Mouse (Mus musculus) limb, embryonic 15.5 days (tissue): ENCODE data around the gene Runx3. TPM values are rescaled to one million over a fixed set of nuclear protein-coding genes. Genes with fewer than 3 reads are reported as not detected.

Experiments used
- ATAC-seq: fragments of 200-750 bp; cut with Nextera tagmentation; 2 replicates; pipeline ENCODE4 v1.8.0; 2017; ENCODE audit warnings: low read depth, moderate TSS enrichment; ENCODE audit not compliant: insufficient number of reproducible peaks, low FRiP score, low TSS enrichment
- H3K27ac ChIP-seq: fragments of 300-500 bp; sonication (generic); 2 replicates; pipeline ENCODE4 v1.5.1; 2015; ENCODE audit warnings: moderate library complexity, mild to moderate bottlenecking, inconsistent platforms
- H3K27me3 ChIP-seq: fragments of 300-500 bp; sonication (generic); 2 replicates; pipeline ENCODE4 v1.6.1; 2015; ENCODE audit warnings: inconsistent platforms
- H3K36me3 ChIP-seq: fragments of 300-500 bp; sonication (generic); 2 replicates; pipeline ENCODE4 v1.6.1; 2015; ENCODE audit warnings: inconsistent platforms
- H3K4me1 ChIP-seq: fragments of 300-500 bp; sonication (generic); 2 replicates; pipeline ENCODE4 v1.6.1; 2015; ENCODE audit warnings: inconsistent platforms
- H3K4me2 ChIP-seq: fragments of 300-500 bp; sonication (generic); 2 replicates; pipeline ENCODE4 v1.6.1; 2015; ENCODE audit warnings: mild to moderate bottlenecking, inconsistent platforms
- H3K4me3 ChIP-seq: fragments of 300-500 bp; sonication (generic); 2 replicates; pipeline ENCODE4 v1.5.1; 2015; ENCODE audit warnings: mild to moderate bottlenecking, inconsistent platforms
- H3K9ac ChIP-seq: fragments of 300-500 bp; sonication (generic); 2 replicates; pipeline ENCODE4 v1.6.1; 2015; ENCODE audit warnings: inconsistent platforms
- H3K9me3 ChIP-seq: fragments of 300-500 bp; sonication (generic); 2 replicates; pipeline ENCODE4 v1.6.1; 2016; ENCODE audit warnings: inconsistent platforms
- WGBS: fragments of 180-500 bp; shearing (Covaris S2); methylation state at CpG from one replicate; pipeline ENCODE4 v1.1.7; 2015; 5-methylcytosine and 5-hydroxymethylcytosine counted together
- polyA plus RNA-seq: library from polyadenylated mRNA; unstranded; fragments of >200 nt; fragmentation: Nextera tagmentation; extraction: Ambion mirVana; gene quantifications from 2 replicates; pipeline ENCODE4 v1.2.1, GENCODE M21; 2015

Gene Runx3
- polyA plus RNA-seq, 1 experiment from 2014 or later, result 4.6 TPM

DNA sequence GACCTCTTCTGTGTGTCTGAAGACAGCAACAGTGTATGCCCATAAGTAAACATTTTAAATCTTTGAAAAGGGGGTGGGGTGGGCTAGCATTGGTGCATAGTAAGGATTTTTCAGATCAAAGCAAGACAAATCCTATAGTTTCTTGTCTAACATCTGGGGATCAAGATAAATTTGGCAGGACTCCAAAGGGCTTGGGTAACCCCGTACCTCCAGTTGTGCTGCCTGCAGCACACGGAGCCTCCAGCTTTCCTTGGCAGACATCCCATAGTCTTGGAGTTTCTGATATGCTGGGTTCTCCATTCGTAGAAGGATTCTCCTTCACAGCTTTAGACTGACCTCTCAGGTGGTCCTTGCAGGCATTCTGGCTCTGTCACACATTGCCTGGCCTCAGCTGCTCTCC lies 27.6 kb upstream of the Runx3 start:
- no peak overlapping the region for H3K4me3 ChIP-seq
- H3K9ac ChIP-seq, result no peak overlapping the region
- no peaks in the 10 kb centered on the region for H3K36me3 ChIP-seq
- no peak overlapping the region for H3K27ac ChIP-seq
- no peak overlapping the region for H3K4me2 ChIP-seq
- H3K27me3 ChIP-seq, result 0 out of 2 replicates have a peak, but pooled peaks cover 4% of the 10 kb centered on the region
- ATAC-seq, result no peak
- no peaks in the 10 kb centered on the region for H3K9me3 ChIP-seq
- peaks cover 17% of the 10 kb centered on the region for H3K4me1 ChIP-seq
- 8% methylated on average over 3 of the region's 3 CpGs for WGBS

GRCm38 (mm10) chr4:135095693-135096092 lies 24.8 kb upstream of the Runx3 start:
- Histone ChIP-seq H3K4me2 (no peak overlapping the region), H3K4me3 (no peak overlapping the region), H3K36me3 (no peaks in the 10 kb centered on the region), H3K9ac (no peak overlapping the region), H3K27me3 (no peaks in the 10 kb centered on the region), H3K27ac (no peak overlapping the region), H3K4me1 (peaks cover 8% of the 10 kb centered on the region; the same call in 1 of the 2 replicates), H3K9me3 (no peaks in the 10 kb centered on the region)
- 61% methylated on average over 8 of the region's 8 CpGs for WGBS
- ATAC-seq, result no peak

DNA sequence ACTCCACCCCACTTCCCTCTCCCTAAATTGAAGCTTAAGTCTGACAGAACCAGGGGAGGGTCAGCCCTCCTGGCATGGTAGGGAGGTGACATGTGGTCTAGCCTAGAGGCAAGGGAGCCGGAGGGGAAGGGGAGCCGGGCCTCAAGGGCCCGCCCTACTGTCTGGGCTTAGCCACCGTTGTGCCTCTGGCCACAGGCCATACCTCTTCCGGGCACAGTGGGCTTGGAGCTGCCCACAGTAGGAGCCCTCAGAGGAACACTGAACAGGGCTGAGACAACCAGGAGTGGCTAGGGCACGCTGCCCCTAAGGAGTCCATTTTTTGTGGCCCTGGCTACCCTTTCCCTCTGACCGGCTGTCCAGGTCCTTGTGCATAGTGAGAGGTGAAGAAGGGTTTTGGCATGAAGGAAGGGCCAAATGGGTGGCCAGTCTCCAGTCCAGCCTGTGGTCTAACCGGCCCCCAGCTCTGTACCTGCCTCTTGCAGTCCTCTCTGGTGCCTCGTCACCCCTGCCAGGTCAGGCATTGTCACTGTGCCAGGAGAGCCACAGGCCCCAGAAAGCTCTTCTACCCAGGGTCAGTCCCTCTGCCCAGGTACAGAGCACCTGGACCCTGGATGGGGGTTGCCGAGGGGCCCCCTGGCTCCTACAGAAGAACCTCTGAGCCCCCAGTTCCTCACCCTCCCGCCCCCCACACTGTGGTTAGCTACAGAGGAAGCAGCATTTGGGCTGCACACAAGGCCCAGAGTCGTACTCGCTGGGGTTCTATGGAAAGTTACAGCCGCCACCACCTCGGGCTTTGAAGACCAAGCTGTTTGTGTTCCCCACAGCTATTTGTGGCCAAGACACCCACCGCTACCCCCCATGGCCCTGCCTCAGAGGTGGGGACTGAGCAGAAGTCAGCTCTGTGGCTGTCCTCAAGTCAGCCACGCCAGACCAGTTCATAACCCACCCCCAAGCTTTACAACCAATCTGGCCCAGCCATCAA lies 22.3 kb upstream of the Runx3 start:
- ATAC-seq, result no peak
- Histone ChIP-seq H3K27ac (no peak overlapping the region), H3K9me3 (no peaks in the 10 kb centered on the region), H3K27me3 (no peaks in the 10 kb centered on the region), H3K36me3 (no peaks in the 10 kb centered on the region), H3K4me3 (no peak overlapping the region), H3K4me1 (peaks cover 2% of the 10 kb centered on the region; the same call in 1 of the 2 replicates), H3K4me2 (no peak overlapping the region), H3K9ac (no peak overlapping the region)
- WGBS, result 78% methylated on average over 17 of the region's 17 CpGs

DNA sequence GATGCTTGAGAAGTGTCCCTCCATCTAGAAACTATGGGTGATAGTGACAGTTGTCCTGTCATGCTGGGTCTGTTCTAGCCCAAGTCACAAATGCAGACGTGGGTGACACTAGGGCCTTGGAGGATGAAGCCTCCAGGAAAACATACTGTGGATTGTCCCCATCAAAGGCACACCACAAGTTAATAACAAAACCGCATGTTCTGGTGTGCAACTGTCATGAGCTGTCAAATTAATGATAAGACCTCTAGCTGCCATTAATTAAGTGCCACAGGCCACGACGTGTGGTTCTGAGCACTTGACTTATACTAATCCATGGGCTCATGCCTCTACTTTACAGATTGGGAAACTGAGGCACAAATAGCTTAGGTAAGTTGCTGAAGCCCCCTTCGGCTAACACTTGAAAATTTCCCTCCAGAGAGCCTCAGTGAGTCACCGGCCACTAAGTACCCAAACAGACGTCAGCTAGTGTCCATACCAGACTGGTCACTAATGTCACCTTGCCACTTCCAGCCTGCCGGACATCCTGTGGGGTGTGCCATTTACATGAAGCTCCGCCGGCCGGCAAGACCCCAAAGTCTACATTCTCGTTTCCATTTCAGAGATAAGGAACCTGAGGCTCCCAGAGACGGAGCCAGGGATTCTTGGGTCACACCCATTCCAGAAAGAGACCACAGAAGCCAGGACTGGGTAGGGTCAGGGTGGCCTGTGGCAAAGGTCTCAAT lies 18.3 kb upstream of the Runx3 start:
- no peaks in the 10 kb centered on the region for H3K36me3 ChIP-seq
- no peak overlapping the region for H3K4me2 ChIP-seq
- no peak overlapping the region for H3K27ac ChIP-seq
- no peak overlapping the region for H3K4me3 ChIP-seq
- no peak overlapping the region for H3K9ac ChIP-seq
- ATAC-seq, result no peak
- H3K4me1 ChIP-seq, result 0 out of 2 replicates have a peak, but pooled peaks cover 4% of the 10 kb centered on the region
- H3K27me3 ChIP-seq, result no peaks in the 10 kb centered on the region
- WGBS, result 76% methylated on average over 13 of the region's 13 CpGs
- no peaks in the 10 kb centered on the region for H3K9me3 ChIP-seq

DNA sequence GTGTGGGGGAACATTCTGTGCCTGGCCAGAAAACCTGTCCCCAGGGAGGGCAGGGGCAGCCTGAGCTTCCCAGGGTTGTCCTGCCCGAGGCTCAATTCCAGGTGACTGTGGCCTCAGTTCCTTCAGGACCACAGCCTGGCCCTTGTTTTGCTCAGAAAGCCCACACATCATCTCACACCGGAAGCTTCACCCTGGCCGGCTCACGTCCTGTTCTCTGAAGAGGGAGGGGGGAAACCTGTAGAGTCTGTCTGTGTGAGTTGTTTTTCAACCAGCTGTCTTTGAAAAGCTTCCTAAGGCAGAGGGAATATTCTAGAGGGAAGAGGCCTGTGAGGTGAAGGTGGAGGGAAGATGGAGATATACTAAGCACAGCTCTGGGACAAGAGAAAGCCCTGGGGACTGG lies 17.7 kb upstream of the Runx3 start:
- H3K4me2 ChIP-seq, result no peak overlapping the region
- 0 out of 2 replicates have a peak, but pooled peaks cover 4% of the 10 kb centered on the region for H3K4me1 ChIP-seq
- no peaks in the 10 kb centered on the region for H3K36me3 ChIP-seq
- no peaks in the 10 kb centered on the region for H3K9me3 ChIP-seq
- WGBS, result 23% methylated on average over 4 of the region's 4 CpGs
- no peak overlapping the region for H3K27ac ChIP-seq
- ATAC-seq, result no peak
- no peak overlapping the region for H3K4me3 ChIP-seq
- no peak overlapping the region for H3K9ac ChIP-seq
- H3K27me3 ChIP-seq, result no peaks in the 10 kb centered on the region

GRCm38 (mm10) chr4:135103800-135104199 lies 16.7 kb upstream of the Runx3 start:
- 51% methylated on average over 5 of the region's 5 CpGs for WGBS
- Histone ChIP-seq H3K4me2 (no peak overlapping the region), H3K27me3 (no peaks in the 10 kb centered on the region), H3K4me1 (0 out of 2 replicates have a peak, but pooled peaks cover 4% of the 10 kb centered on the region), H3K9me3 (no peaks in the 10 kb centered on the region), H3K36me3 (no peaks in the 10 kb centered on the region), H3K4me3 (no peak overlapping the region), H3K27ac (no peak overlapping the region), H3K9ac (no peak overlapping the region)
- ATAC-seq, result no peak

DNA sequence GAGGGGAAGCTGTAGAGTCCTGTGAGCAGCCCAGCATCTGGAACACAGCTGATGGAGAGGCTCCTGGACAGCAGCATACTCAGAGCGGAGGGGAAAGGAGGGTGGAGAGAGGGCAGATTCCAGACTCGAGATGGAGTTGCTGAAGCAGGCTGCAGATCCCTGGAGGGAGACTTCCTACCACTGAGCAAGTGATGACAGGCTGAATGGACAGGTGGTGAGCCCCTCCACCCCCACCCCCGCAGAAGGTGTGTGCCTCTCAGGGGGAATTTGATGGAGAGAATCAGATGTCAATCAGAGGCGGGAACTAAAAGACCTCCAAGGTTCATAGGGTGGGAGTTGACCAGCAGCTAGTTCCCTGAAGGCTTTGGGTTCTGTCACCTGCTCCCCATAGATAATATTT lies 13.5 kb upstream of the Runx3 start:
- Histone ChIP-seq H3K4me3 (no peak overlapping the region), H3K4me2 (no peak overlapping the region), H3K27me3 (peaks cover 5% of the 10 kb centered on the region; the same call in 1 of the 2 replicates), H3K36me3 (no peaks in the 10 kb centered on the region), H3K4me1 (0 out of 2 replicates have a peak, but pooled peaks cover 4% of the 10 kb centered on the region), H3K9me3 (peaks cover 2% of the 10 kb centered on the region; the same call in 1 of the 2 replicates), H3K9ac (no peak overlapping the region), H3K27ac (no peak overlapping the region)
- WGBS, result 34% methylated on average over 4 of the region's 4 CpGs
- ATAC-seq, result no peak

DNA sequence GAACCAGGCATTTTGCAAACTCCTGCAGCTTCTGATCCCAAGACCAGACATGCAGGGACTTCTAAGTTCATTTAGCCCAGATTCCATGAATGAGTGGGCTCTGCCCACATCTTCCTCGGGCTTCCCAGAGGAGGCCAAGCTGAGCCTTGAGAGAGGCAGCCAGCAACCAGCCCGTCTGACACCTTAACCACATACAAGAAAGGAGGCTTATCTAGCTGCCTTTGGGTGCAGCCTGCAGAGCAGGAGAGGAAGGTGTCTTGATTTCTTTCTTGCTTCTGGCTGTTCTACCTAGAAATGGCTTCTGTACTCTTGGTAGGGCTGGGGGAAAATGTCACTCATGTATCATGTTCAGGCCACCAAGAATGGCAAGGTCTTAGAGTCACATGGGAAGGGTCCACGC lies 11.8 kb upstream of the Runx3 start:
- H3K4me2 ChIP-seq, result no peak overlapping the region
- H3K9me3 ChIP-seq, result peaks cover 6% of the 10 kb centered on the region; the same call in 1 of the 2 replicates
- 0 out of 2 replicates have a peak, but pooled peaks cover 4% of the 10 kb centered on the region for H3K4me1 ChIP-seq
- WGBS, result 66% methylated on average over 3 of the region's 3 CpGs
- no peak overlapping the region for H3K27ac ChIP-seq
- H3K36me3 ChIP-seq, result no peaks in the 10 kb centered on the region
- peaks cover 5% of the 10 kb centered on the region; the same call in 1 of the 2 replicates for H3K27me3 ChIP-seq
- H3K9ac ChIP-seq, result no peak overlapping the region
- no peak overlapping the region for H3K4me3 ChIP-seq
- ATAC-seq, result no peak

GRCm38 (mm10) chr4:135113656-135114055 lies 6.8 kb upstream of the Runx3 start:
- peaks cover 5% of the 10 kb centered on the region; the same call in 1 of the 2 replicates for H3K27me3 ChIP-seq
- H3K4me1 ChIP-seq, result peaks cover 3% of the 10 kb centered on the region; the same call in 1 of the 2 replicates
- H3K27ac ChIP-seq, result no peak overlapping the region
- H3K4me3 ChIP-seq, result no peak overlapping the region
- H3K9ac ChIP-seq, result no peak overlapping the region
- no peaks in the 10 kb centered on the region for H3K36me3 ChIP-seq
- H3K4me2 ChIP-seq, result no peak overlapping the region
- ATAC-seq, result no peak
- peaks cover 6% of the 10 kb centered on the region; the same call in 1 of the 2 replicates for H3K9me3 ChIP-seq
- 76% methylated on average over 8 of the region's 8 CpGs for WGBS

DNA sequence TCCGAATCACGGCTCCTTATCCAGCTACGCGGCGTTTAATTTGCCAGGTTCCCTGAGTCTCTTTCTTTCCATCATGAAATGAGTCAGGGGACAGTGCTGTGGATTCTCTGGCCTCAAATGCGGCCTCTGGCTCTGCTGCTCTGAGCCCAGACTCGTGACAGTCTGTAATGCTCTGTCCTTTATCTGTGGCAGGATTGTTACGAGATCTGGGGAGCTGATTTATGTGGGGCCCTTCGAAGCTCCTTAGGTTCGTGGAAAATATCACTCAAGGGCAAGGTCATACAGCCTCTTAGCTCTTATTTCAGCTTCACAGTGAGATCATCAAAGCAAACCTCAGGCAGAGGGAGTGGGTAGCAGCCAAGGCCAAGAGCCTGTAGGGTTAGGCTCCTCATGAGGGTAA lies 6.2 kb upstream of the Runx3 start:
- no peak overlapping the region for H3K9ac ChIP-seq
- H3K4me1 ChIP-seq, result peaks cover 5% of the 10 kb centered on the region; the same call in 1 of the 2 replicates
- 66% methylated on average over 10 of the region's 10 CpGs for WGBS
- H3K27me3 ChIP-seq, result peaks cover 5% of the 10 kb centered on the region; the same call in 1 of the 2 replicates
- no peak for ATAC-seq
- H3K4me2 ChIP-seq, result no peak overlapping the region
- no peaks in the 10 kb centered on the region for H3K36me3 ChIP-seq
- no peak overlapping the region for H3K4me3 ChIP-seq
- no peak overlapping the region for H3K27ac ChIP-seq
- H3K9me3 ChIP-seq, result peaks cover 6% of the 10 kb centered on the region; the same call in 1 of the 2 replicates

DNA sequence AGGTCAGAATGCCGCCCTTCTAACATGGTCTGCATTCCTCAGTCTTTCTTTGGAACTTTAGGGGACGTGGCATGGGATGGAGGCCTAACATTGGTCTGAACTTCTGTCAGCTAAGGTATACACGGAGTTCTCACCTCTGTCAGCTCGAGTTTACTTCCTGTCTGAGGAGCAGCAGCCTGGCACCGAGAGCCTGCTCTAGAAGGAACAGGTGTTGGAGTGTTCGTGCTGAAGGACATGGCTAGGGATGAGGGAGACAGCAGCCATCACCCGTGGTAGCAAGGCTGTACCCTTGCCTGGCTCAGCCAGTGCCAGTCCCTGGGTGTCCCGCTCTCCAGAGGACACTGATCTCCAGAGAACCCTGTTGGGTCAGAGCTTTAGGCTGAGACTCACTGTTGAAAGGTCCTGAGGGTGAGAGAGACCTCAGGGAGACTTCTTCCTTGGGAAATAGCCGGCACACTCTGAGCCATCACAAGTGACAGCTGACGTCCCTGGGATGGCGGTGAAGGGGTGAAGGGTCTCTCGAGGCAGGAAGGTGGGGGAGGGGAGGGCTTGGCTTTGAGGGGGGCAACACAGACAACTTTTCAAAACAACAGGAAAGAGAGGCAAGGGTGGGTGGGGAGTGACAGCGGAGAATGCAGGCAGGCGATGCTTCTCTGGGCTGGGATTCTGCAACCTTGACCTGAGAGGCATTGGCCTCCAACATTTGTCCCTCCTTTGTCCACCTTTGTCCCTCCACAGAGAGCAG lies 4.9 kb upstream of the Runx3 start:
- Histone ChIP-seq H3K9me3 (peaks cover 6% of the 10 kb centered on the region; the same call in 1 of the 2 replicates), H3K4me3 (no peak overlapping the region), H3K4me1 (peaks cover 11% of the 10 kb centered on the region), H3K4me2 (no peak overlapping the region), H3K27me3 (peaks cover 5% of the 10 kb centered on the region; the same call in 1 of the 2 replicates), H3K36me3 (no peaks in the 10 kb centered on the region), H3K27ac (no peak overlapping the region), H3K9ac (no peak overlapping the region)
- ATAC-seq, result no peak
- 58% methylated on average over 14 of the region's 14 CpGs for WGBS
